Mouse (Mus musculus): Measurements from ENCODE around the gene Bmp8b. TPM values are rescaled to one million over a fixed set of nuclear protein-coding genes. Genes with fewer than 3 reads are reported as not detected.
A peak's percentile ranks its signal among the peaks of the same experiment; 100 is the strongest.
"Not testable (repeated sequence)": the region's sequence is repeated elsewhere in the genome, so short reads cannot be mapped to it uniquely, and the experiment has no call there.

Bmp8b gene
- polyA plus RNA-seq, 1 experiment from 2014 or later = not detected

- WGBS (ENCODE audit: insufficient replicate concordance) = 7% methylated on average over 22 of the region's 22 CpGs
- Histone ChIP-seq H3K27me3 (ENCODE audit: control insufficient read depth, insufficient read depth, low read length) (peaks cover 18% of the 10 kb centered on the region), H3K4me3 (ENCODE audit: low read depth, low read length) (peak within 1 kb of the TSS; percentile 35), H3K27ac (ENCODE audit: low read depth, low read length) (no peak within 1 kb of the TSS), H3K4me1 (ENCODE audit: control insufficient read depth, insufficient read depth, low read length) (no peaks in the 10 kb centered on the region), H3K9ac (ENCODE audit: low read depth, low read length) (no peak within 1 kb of the TSS), H3K4me2 (peak within 1 kb of the TSS; percentile 63), H3K36me3 (ENCODE audit: control insufficient read depth, insufficient read depth, low read length) (no peaks in the 10 kb centered on the region), H3K9me3 (replicated peaks; ENCODE audit: control insufficient read depth, low read length) (no peaks in the 10 kb centered on the region)
- ATAC-seq (replicated peaks; ENCODE audit: insufficient number of reproducible peaks, low FRiP score, low TSS enrichment) = no peak
These were observed 11.0 kb downstream of the Bmp8b start, which contains the start of gene Oxct2b for GRCm38 (mm10) chr4:123116011-123116410. Gene Oxct2b, plus strand, starts transcription at chr4:123116266.

DNA sequence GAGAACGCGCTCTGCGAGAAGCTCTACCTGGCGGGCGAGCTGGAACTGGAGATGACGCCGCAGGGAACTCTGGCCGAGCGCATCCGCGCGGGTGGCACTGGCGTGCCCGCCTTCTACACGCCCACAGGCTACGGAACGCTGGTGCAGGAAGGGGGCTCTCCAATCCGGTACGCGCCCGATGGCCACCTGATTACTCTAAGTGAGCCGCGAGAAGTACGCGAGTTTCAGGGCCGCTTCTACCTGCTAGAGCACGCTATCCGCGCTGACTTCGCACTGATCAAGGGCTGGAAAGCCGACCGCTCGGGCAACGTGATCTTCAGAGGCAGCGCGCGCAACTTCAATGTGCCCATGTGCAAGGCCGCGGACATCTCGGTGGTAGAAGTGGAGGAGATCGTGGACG lies 11.7 kb downstream of the Bmp8b start:
- not testable (repeated sequence) for H3K36me3 ChIP-seq (ENCODE audit: control insufficient read depth, insufficient read depth, low read length); ATAC-seq (replicated peaks; ENCODE audit: insufficient number of reproducible peaks, low FRiP score, low TSS enrichment); H3K9me3 ChIP-seq (replicated peaks; ENCODE audit: control insufficient read depth, low read length); H3K9ac ChIP-seq (ENCODE audit: low read depth, low read length); H3K4me1 ChIP-seq (ENCODE audit: control insufficient read depth, insufficient read depth, low read length); H3K27ac ChIP-seq (ENCODE audit: low read depth, low read length)
- 11% methylated on average over 28 of the region's 42 CpGs for WGBS (ENCODE audit: insufficient replicate concordance)
- Histone ChIP-seq H3K4me3 (ENCODE audit: low read depth, low read length) (peak overlapping the region; percentile 35), H3K4me2 (peak overlapping the region; percentile 63), H3K27me3 (ENCODE audit: control insufficient read depth, insufficient read depth, low read length) (peaks cover 15% of the 10 kb centered on the region)

GRCm38 (mm10) chr4:123121286-123121685 lies 16.3 kb downstream of the Bmp8b start:
- H3K9me3 ChIP-seq (replicated peaks; ENCODE audit: control insufficient read depth, low read length) = no peaks in the 10 kb centered on the region
- H3K4me3 ChIP-seq (ENCODE audit: low read depth, low read length) = no peak overlapping the region
- ATAC-seq (replicated peaks; ENCODE audit: insufficient number of reproducible peaks, low FRiP score, low TSS enrichment) = no peak
- WGBS (ENCODE audit: insufficient replicate concordance) = 88% methylated on average over 2 of the region's 2 CpGs
- H3K4me2 ChIP-seq = no peak overlapping the region
- no peaks in the 10 kb centered on the region for H3K4me1 ChIP-seq (ENCODE audit: control insufficient read depth, insufficient read depth, low read length)
- peaks cover 7% of the 10 kb centered on the region for H3K27me3 ChIP-seq (ENCODE audit: control insufficient read depth, insufficient read depth, low read length)
- no peaks in the 10 kb centered on the region for H3K36me3 ChIP-seq (ENCODE audit: control insufficient read depth, insufficient read depth, low read length)
- H3K9ac ChIP-seq (ENCODE audit: low read depth, low read length) = no peak overlapping the region
- no peak overlapping the region for H3K27ac ChIP-seq (ENCODE audit: low read depth, low read length)

DNA sequence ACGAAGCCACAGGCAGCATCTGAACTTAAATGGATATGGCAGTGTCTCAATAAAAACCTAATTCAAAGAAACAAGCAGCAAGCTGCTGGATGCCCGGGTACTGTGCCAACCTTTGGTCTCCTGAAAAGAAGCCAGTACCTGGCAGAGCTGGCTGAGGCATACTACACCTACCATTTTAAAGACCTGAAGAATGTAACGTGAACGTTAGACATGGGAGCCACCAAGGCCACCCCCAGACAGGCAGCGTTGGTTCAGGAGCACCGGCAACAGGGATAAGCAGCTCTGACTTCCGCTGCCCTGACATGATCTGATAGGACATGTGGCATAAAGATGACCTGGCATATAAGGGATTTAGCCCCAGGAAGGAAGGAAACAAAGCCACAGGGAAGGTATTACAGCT lies 21.7 kb downstream of the Bmp8b start:
- Histone ChIP-seq H3K36me3 (ENCODE audit: control insufficient read depth, insufficient read depth, low read length) (peaks cover 31% of the 10 kb centered on the region), H3K4me2 (no peak overlapping the region), H3K9ac (ENCODE audit: low read depth, low read length) (no peak overlapping the region), H3K27me3 (ENCODE audit: control insufficient read depth, insufficient read depth, low read length) (no peaks in the 10 kb centered on the region), H3K4me1 (ENCODE audit: control insufficient read depth, insufficient read depth, low read length) (no peaks in the 10 kb centered on the region), H3K4me3 (ENCODE audit: low read depth, low read length) (no peak overlapping the region), H3K9me3 (replicated peaks; ENCODE audit: control insufficient read depth, low read length) (no peaks in the 10 kb centered on the region), H3K27ac (ENCODE audit: low read depth, low read length) (no peak overlapping the region)
- no peak for ATAC-seq (replicated peaks; ENCODE audit: insufficient number of reproducible peaks, low FRiP score, low TSS enrichment)
- WGBS (ENCODE audit: insufficient replicate concordance) = 94% methylated on average over 7 of the region's 7 CpGs

- ATAC-seq (replicated peaks; ENCODE audit: insufficient number of reproducible peaks, low FRiP score, low TSS enrichment) = no peak
- Histone ChIP-seq H3K4me3 (ENCODE audit: low read depth, low read length) (no peak overlapping the region), H3K27ac (ENCODE audit: low read depth, low read length) (no peak overlapping the region), H3K9ac (ENCODE audit: low read depth, low read length) (no peak overlapping the region), H3K27me3 (ENCODE audit: control insufficient read depth, insufficient read depth, low read length) (no peaks in the 10 kb centered on the region), H3K36me3 (ENCODE audit: control insufficient read depth, insufficient read depth, low read length) (peaks cover 32% of the 10 kb centered on the region), H3K4me1 (ENCODE audit: control insufficient read depth, insufficient read depth, low read length) (no peaks in the 10 kb centered on the region), H3K9me3 (replicated peaks; ENCODE audit: control insufficient read depth, low read length) (no peaks in the 10 kb centered on the region), H3K4me2 (no peak overlapping the region)
- WGBS (ENCODE audit: insufficient replicate concordance) = 82% methylated on average over 4 of the region's 4 CpGs
These were observed 22.1 kb downstream of the Bmp8b start for GRCm38 (mm10) chr4:123127051-123127450.

DNA sequence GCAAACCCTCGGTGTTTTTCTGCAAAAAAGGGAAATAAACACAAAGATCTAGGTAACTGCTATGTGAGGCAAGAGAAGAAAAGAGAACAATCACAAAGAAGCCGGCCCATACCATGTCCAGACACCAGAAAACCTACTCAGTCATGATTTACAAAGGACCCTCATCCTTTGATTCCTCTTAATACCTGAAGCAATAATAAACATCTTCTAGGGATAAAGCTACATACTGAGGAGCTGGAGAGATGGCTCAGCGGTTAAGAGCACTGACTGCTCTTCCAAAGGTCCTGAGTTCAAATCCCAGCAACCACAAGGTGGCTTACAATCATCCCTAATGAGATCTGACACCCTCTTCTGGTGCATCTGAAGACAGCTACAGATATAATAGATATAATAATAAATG lies 32.6 kb downstream of the Bmp8b start:
- Histone ChIP-seq H3K4me2 (no peak overlapping the region), H3K36me3 (ENCODE audit: control insufficient read depth, insufficient read depth, low read length) (peaks cover 23% of the 10 kb centered on the region), H3K9ac (ENCODE audit: low read depth, low read length) (no peak overlapping the region), H3K27ac (ENCODE audit: low read depth, low read length) (no peak overlapping the region), H3K27me3 (ENCODE audit: control insufficient read depth, insufficient read depth, low read length) (peaks cover under 1% of the 10 kb centered on the region; the same call in 1 of the 2 replicates), H3K4me3 (ENCODE audit: low read depth, low read length) (no peak overlapping the region), H3K9me3 (replicated peaks; ENCODE audit: control insufficient read depth, low read length) (no peaks in the 10 kb centered on the region), H3K4me1 (ENCODE audit: control insufficient read depth, insufficient read depth, low read length) (peaks cover 10% of the 10 kb centered on the region)
- WGBS (ENCODE audit: insufficient replicate concordance) = 82% methylated on average over 3 of the region's 3 CpGs
- no peak for ATAC-seq (replicated peaks; ENCODE audit: insufficient number of reproducible peaks, low FRiP score, low TSS enrichment)

- Histone ChIP-seq H3K4me3 (ENCODE audit: low read depth, low read length) (peak within 1 kb of the TSS; percentile 79), H3K27me3 (ENCODE audit: control insufficient read depth, insufficient read depth, low read length) (peaks cover 3% of the 10 kb centered on the region; the same call in 1 of the 2 replicates), H3K36me3 (ENCODE audit: control insufficient read depth, insufficient read depth, low read length) (peaks cover 10% of the 10 kb centered on the region), H3K9ac (ENCODE audit: low read depth, low read length) (peak within 1 kb of the TSS; percentile 82), H3K4me1 (ENCODE audit: control insufficient read depth, insufficient read depth, low read length) (peaks cover 10% of the 10 kb centered on the region), H3K9me3 (replicated peaks; ENCODE audit: control insufficient read depth, low read length) (no peaks in the 10 kb centered on the region), H3K4me2 (peak within 1 kb of the TSS; percentile 81), H3K27ac (ENCODE audit: low read depth, low read length) (peak within 1 kb of the TSS; percentile 85)
- ATAC-seq (replicated peaks; ENCODE audit: insufficient number of reproducible peaks, low FRiP score, low TSS enrichment) = peak; percentile 92
- under 1% methylated on average over 34 of the region's 34 CpGs for WGBS (ENCODE audit: insufficient replicate concordance)
These were observed 34.7 kb downstream of the Bmp8b start, which contains the start of gene Ppie for GRCm38 (mm10) chr4:123139513-123140154. Gene Ppie, minus strand, starts transcription at chr4:123139951.

- no peak overlapping the region for H3K4me3 ChIP-seq (ENCODE audit: low read depth, low read length)
- H3K4me2 ChIP-seq = no peak overlapping the region
- H3K9ac ChIP-seq (ENCODE audit: low read depth, low read length) = no peak overlapping the region
- no peak for ATAC-seq (replicated peaks; ENCODE audit: insufficient number of reproducible peaks, low FRiP score, low TSS enrichment)
- no peak overlapping the region for H3K27ac ChIP-seq (ENCODE audit: low read depth, low read length)
- H3K9me3 ChIP-seq (replicated peaks; ENCODE audit: control insufficient read depth, low read length) = no peaks in the 10 kb centered on the region
- WGBS (ENCODE audit: insufficient replicate concordance) = 66% methylated on average over 5 of the region's 5 CpGs
- no peaks in the 10 kb centered on the region for H3K36me3 ChIP-seq (ENCODE audit: control insufficient read depth, insufficient read depth, low read length)
- no peaks in the 10 kb centered on the region for H3K4me1 ChIP-seq (ENCODE audit: control insufficient read depth, insufficient read depth, low read length)
- peaks cover 4% of the 10 kb centered on the region; the same call in 1 of the 2 replicates for H3K27me3 ChIP-seq (ENCODE audit: control insufficient read depth, insufficient read depth, low read length)
These were observed 42.6 kb downstream of the Bmp8b start for GRCm38 (mm10) chr4:123147446-123148150.

All from heart, embryonic 11.5 days (tissue).